Mouse (Mus musculus) kidney, adult 2 months (tissue): ENCODE measurements around the gene Hba-a2. TPM values are rescaled to one million over a fixed set of nuclear protein-coding genes. Genes with fewer than 3 reads are reported as not detected.
"Not testable (repeated sequence)": the region's sequence is repeated elsewhere in the genome, so short reads cannot be mapped to it uniquely, and the experiment has no call there.

Experiments
- DNase-seq: peaks from one replicate; pipeline ENCODE4 v3.0.0; 2021
- H3K27ac ChIP-seq: fragments of 200-500 bp; 2 replicates; pipeline ENCODE4 v1.5.1; 2012; ENCODE audit warnings: low read depth, low read length, control low read depth, inconsistent platforms; ENCODE audit not compliant: insufficient read depth
- H3K27me3 ChIP-seq: fragments of 200-500 bp; replicated peaks from 2 replicates; pipeline ENCODE4 v1.6.1; 2012; ENCODE audit warnings: mild to moderate bottlenecking, moderate library complexity, low read length, inconsistent platforms; ENCODE audit not compliant: control insufficient read depth, insufficient read depth
- H3K36me3 ChIP-seq: fragments of 200-500 bp; 2 replicates; pipeline ENCODE4 v1.6.1; 2012; ENCODE audit warnings: mild to moderate bottlenecking, moderate library complexity, low read length, inconsistent platforms; ENCODE audit not compliant: control insufficient read depth, insufficient read depth
- H3K4me1 ChIP-seq: fragments of 200-500 bp; 2 replicates; pipeline ENCODE4 v1.6.1; 2011; ENCODE audit warnings: low read length; ENCODE audit not compliant: control insufficient read depth, insufficient read depth
- H3K4me3 ChIP-seq: fragments of 200-500 bp; 2 replicates; pipeline ENCODE4 v1.5.1; 2011; ENCODE audit warnings: mild to moderate bottlenecking, low read depth, low read length, control low read depth; ENCODE audit not compliant: insufficient read depth
- CTCF ChIP-seq: fragments of 200-500 bp; conservative IDR thresholded peaks from 2 replicates; pipeline ENCODE4 v1.5.1; 2011; ENCODE audit warnings: low read depth, mild to moderate bottlenecking, control low read depth, low read length, moderate library complexity, mixed read lengths; ENCODE audit not compliant: insufficient read depth, insufficient read length
- POLR2A ChIP-seq: fragments of 200-500 bp; IDR thresholded peaks from one replicate; pipeline ENCODE4 v1.6.1; 2011; ENCODE audit warnings: low read depth, low read length, control low read depth
- WGBS: fragments of 180-500 bp; shearing (Covaris S2); methylation state at CpG from one replicate; pipeline ENCODE4 v1.1.7; 2018; 5-methylcytosine and 5-hydroxymethylcytosine counted together
- polyA plus RNA-seq: library from polyadenylated mRNA; depleted of rRNA; stranded (reverse); fragments of >200 nt; gene quantifications from 2 replicates; pipeline ENCODE4 v1.2.3, GENCODE M21; 2012; rRNA removed

Gene Hba-a2
- polyA plus RNA-seq: 4,083 and 5,122 TPM in 2 replicates

GRCm38 (mm10) chr11:32296203-32296602 is at the start of gene Hba-a2:
Gene Hba-a2 (plus strand): TSS chr11:32296489.
- H3K36me3 ChIP-seq, H3K27me3 ChIP-seq, H3K4me1 ChIP-seq, H3K27ac ChIP-seq, H3K4me3 ChIP-seq, DNase-seq: not testable (repeated sequence)
- WGBS: no CpG with 5 or more reads among the region's 4 CpGs

DNA sequence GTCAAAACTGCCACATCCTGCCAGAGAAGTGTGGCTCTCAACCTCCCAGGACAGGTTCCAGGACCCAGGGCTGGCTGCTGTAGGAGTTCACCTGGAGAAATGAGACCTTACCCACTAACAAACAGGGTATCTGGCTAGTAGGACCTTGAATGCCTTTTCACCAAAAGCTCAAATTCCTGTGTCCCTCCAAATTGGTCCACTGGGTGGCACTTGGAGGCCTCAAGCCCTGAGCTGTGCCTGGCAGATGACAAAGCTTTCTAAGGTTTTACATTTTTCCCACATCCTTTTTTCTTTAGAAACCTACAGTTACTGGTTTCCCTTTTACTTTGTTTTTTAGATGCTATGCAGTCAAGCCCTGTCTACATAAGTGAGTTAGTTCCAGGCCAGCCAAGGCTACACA is 49.2 kb upstream of the Hba-a2 start:
- Histone ChIP-seq H3K36me3 (peaks cover 1% of the 10 kb centered on the region), H3K27me3 (no peaks in the 10 kb centered on the region), H3K27ac (no peak overlapping the region), H3K4me1 (no peaks in the 10 kb centered on the region), H3K4me3 (no peak overlapping the region)
- TF ChIP-seq POLR2A (no peak), CTCF (0 out of 2 replicates have a peak, but pooled peaks have one; percentile 15)
- DNase-seq: no peak

GRCm38 (mm10) chr11:32248350-32248749 is 47.9 kb upstream of the Hba-a2 start:
- Histone ChIP-seq H3K4me1 (no peaks in the 10 kb centered on the region), H3K36me3 (peaks cover 1% of the 10 kb centered on the region), H3K4me3 (no peak overlapping the region), H3K27ac (no peak overlapping the region), H3K27me3 (no peaks in the 10 kb centered on the region)
- no peak for DNase-seq
- WGBS: 69% methylated on average over 3 of the region's 3 CpGs
- no peak for TF ChIP-seq POLR2A
- TF ChIP-seq CTCF: no peak

DNA sequence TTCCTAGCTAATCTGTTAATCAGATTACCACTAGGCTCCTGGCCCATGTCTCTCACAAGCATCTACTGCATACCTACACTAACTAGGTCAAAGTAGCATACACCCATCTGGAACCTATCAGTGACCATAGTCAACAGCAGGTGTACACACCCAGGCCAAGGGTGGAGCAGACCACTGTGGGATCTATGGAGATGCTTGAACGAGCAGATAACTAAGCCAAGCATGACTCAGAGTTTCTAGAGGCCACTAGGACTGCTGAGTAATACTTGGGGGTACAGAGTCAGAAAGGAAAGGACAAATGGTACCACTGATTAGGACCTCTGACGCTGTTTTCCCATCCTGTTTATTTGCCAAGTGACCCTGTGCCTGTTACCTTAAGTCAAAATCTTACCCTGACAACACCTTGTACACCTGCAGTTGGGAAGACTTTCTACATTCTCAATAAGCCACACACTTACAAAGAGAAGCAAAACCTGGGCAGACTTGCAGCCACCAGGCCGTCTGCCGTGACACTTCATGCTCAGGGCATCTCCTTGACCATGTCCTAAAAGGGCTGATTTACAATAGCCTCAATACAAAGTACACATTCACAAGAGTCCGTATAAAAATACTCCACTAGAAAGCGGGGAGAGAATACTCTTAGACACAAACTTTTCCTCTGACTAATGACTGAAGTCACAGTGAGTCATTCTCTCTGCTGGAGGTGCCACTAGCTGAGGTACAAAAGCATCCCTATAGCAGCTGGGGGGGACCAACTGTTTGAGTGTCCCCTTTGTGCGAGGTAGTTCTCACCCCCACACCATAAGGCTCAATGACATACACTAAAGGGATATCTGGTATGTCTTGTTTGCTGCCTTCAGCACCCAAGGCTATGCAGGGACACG is 45.2 kb upstream of the Hba-a2 start:
- WGBS: 88% methylated on average over 8 of the region's 8 CpGs

GRCm38 (mm10) chr11:32253121-32253520 is 43.2 kb upstream of the Hba-a2 start:
- 100% methylated on average over 1 of the region's 1 CpGs for WGBS
- Histone ChIP-seq H3K27me3 (no peaks in the 10 kb centered on the region), H3K36me3 (peaks cover 1% of the 10 kb centered on the region), H3K4me3 (no peak overlapping the region), H3K4me1 (no peaks in the 10 kb centered on the region), H3K27ac (no peak overlapping the region)
- DNase-seq: no peak
- no peak for TF ChIP-seq CTCF
- no peak for TF ChIP-seq POLR2A

More for the DNA sequence above, 45.2 kb upstream of the Hba-a2 start:
- Histone ChIP-seq H3K27ac (no peak overlapping the region), H3K27me3 (no peaks in the 10 kb centered on the region), H3K4me1 (no peaks in the 10 kb centered on the region), H3K4me3 (no peak overlapping the region), H3K36me3 (peaks cover 1% of the 10 kb centered on the region)
- no peak for DNase-seq
- no peak for TF ChIP-seq POLR2A
- no peak for TF ChIP-seq CTCF

DNA sequence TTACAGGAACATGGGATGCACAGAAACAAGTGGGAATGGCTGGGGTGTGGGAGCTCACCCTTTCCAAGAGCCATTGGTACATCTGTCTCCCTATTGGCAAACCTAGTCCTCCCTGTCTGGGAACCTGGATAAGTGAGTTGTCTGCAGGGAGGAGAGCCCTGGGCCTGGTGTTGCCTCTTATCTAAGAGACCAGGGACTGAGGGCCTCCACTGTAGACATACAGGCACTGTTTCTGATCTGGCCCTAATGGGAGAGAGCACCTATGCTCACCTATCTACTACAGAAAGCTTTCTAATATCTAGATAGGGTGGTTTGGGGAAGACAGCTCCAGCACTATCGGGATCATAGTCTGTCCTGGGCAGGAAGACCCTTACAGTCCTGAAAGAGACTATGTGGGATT is 40.1 kb upstream of the Hba-a2 start:
- 100% methylated on average over 1 of the region's 1 CpGs for whole genome bisulfite sequencing
- DNase-seq: no peak
- no peaks in the 10 kb centered on the region; the same call in 1 of the 2 replicates for H3K36me3 ChIP-seq
- no peaks in the 10 kb centered on the region for H3K4me1 ChIP-seq
- TF ChIP-seq POLR2A (no peak), CTCF (no peak)
- H3K27ac ChIP-seq: no peak overlapping the region
- H3K4me3 ChIP-seq: no peak overlapping the region
- H3K27me3 ChIP-seq: no peaks in the 10 kb centered on the region

DNA sequence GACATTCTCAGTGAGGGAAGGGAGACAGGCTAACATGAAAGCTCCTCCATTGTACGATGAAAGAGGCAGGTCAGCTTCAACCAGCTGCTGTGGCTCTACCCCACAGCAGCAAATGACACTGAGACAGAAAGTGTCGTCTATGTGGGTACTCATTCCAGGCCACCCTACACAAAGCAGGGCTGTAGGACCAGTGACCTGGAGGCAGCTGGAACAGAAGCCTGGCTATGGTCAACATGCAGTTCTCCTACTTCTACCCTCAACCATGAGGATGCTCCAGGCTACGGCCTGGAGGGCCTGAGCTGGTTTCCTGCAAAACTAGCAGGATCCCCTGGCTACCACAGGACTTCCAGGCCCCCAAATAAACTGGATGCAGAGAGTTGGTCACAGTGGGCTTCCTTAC is 39.7 kb upstream of the Hba-a2 start:
- no peak for DNase-seq
- Histone ChIP-seq H3K4me1 (no peaks in the 10 kb centered on the region), H3K4me3 (no peak overlapping the region), H3K27me3 (no peaks in the 10 kb centered on the region), H3K27ac (no peak overlapping the region), H3K36me3 (peaks cover under 1% of the 10 kb centered on the region; the same call in 1 of the 2 replicates)
- WGBS: 89% methylated on average over 3 of the region's 3 CpGs
- TF ChIP-seq CTCF (no peak), POLR2A (no peak)
